Mouse (Mus musculus) liver, embryonic 12.5 days (tissue): ENCODE results near the gene Btc. TPM values are rescaled to one million over a fixed set of nuclear protein-coding genes. Genes with fewer than 3 reads are reported as not detected.

Source experiments
- ATAC-seq: fragments of 200-750 bp; cut with Nextera tagmentation; 2 replicates; pipeline ENCODE4 v1.8.0; 2017; ENCODE audit warnings: moderate number of reproducible peaks, mild to moderate bottlenecking, moderate library complexity
- H3K27ac ChIP-seq: fragments of 300-500 bp; sonication (generic); 2 replicates; pipeline ENCODE4 v1.5.1; 2016; ENCODE audit warnings: mild to moderate bottlenecking
- H3K27me3 ChIP-seq: fragments of 300-500 bp; sonication (generic); replicated peaks from 2 replicates; pipeline ENCODE4 v1.6.1; 2016; ENCODE audit warnings: mild to moderate bottlenecking, moderate library complexity
- H3K36me3 ChIP-seq: fragments of 300-500 bp; sonication (generic); 2 replicates; pipeline ENCODE4 v1.6.1; 2016; ENCODE audit warnings: mild to moderate bottlenecking, moderate library complexity
- H3K4me1 ChIP-seq: fragments of 300-500 bp; sonication (generic); 2 replicates; pipeline ENCODE4 v1.6.1; 2016
- H3K4me2 ChIP-seq: fragments of 300-500 bp; sonication (generic); 2 replicates; pipeline ENCODE4 v1.6.1; 2016; ENCODE audit warnings: mild to moderate bottlenecking, moderate library complexity
- H3K4me3 ChIP-seq: fragments of 300-500 bp; sonication (generic); 2 replicates; pipeline ENCODE4 v1.5.1; 2016; ENCODE audit warnings: mild to moderate bottlenecking, moderate library complexity
- H3K9ac ChIP-seq: fragments of 300-500 bp; sonication (generic); 2 replicates; pipeline ENCODE4 v1.6.1; 2016; ENCODE audit warnings: mild to moderate bottlenecking, moderate library complexity
- H3K9me3 ChIP-seq: fragments of 300-500 bp; sonication (generic); replicated peaks from 2 replicates; pipeline ENCODE4 v1.6.1; 2016; ENCODE audit warnings: mild to moderate bottlenecking, moderate library complexity
- WGBS: fragments of 180-500 bp; shearing (Covaris S2); methylation state at CpG from one replicate; pipeline ENCODE4 v1.1.7; 2016; ENCODE audit not compliant: insufficient replicate concordance; 5-methylcytosine and 5-hydroxymethylcytosine counted together
- polyA plus RNA-seq: library from polyadenylated mRNA; unstranded; fragments of >200 nt; fragmentation: Nextera tagmentation; extraction: Ambion mirVana; gene quantifications from 2 replicates; pipeline ENCODE4 v1.2.1, GENCODE M21; 2016

Gene Btc
- polyA plus RNA-seq, 1 experiment from 2014 or later: 0.33 TPM

- H3K4me3 ChIP-seq: no peak overlapping the region
- H3K27me3 ChIP-seq: no peaks in the 10 kb centered on the region
- ATAC-seq: no peak
- H3K36me3 ChIP-seq: no peaks in the 10 kb centered on the region
- 60% methylated on average over 7 of the region's 7 CpGs for WGBS
- H3K27ac ChIP-seq: no peak overlapping the region
- no peak overlapping the region for H3K9ac ChIP-seq
- H3K4me1 ChIP-seq: no peaks in the 10 kb centered on the region
- no peak overlapping the region for H3K4me2 ChIP-seq
- H3K9me3 ChIP-seq: no peaks in the 10 kb centered on the region
Observed at GRCm38 (mm10) chr5:91308576-91308975, 94.2 kb downstream of the Btc start.

- no peak for ATAC-seq
- Histone ChIP-seq H3K4me3 (no peak overlapping the region), H3K4me1 (no peaks in the 10 kb centered on the region), H3K9me3 (no peaks in the 10 kb centered on the region), H3K36me3 (no peaks in the 10 kb centered on the region), H3K4me2 (no peak overlapping the region), H3K9ac (no peak overlapping the region), H3K27me3 (no peaks in the 10 kb centered on the region), H3K27ac (no peak overlapping the region)
- WGBS: 20% methylated on average over 1 of the region's 1 CpGs
Observed at GRCm38 (mm10) chr5:91307907-91308306, 94.9 kb downstream of the Btc start.

Other genes starting within 250 kb of the Btc start
- 2.6 and 3.7 TPM in 2 replicates for gene Parm1, start 114.6 kb upstream of the Btc start, polyA plus RNA-seq